Mouse (Mus musculus) myocyte (in vitro differentiated cells): ENCODE results near the gene Mapk1ip1.

ENCODE experiments used
- MAX ChIP-seq: IDR thresholded peaks from one replicate; pipeline ENCODE4 v1.6.1; 2011; ENCODE audit warnings: low read depth, mild to moderate bottlenecking, control low read depth
- MYOG ChIP-seq, 3 experiments: IDR thresholded peaks; one replicate each; pipeline ENCODE4 v1.6.1; 2011; ENCODE audit warnings: control low read depth in 2 of 3, low read depth in 2 of 3, mild to moderate bottlenecking in 2 of 3; ENCODE audit not compliant: insufficient read length in 2 of 3, control insufficient read depth in 1 of 3, insufficient read depth in 1 of 3
- POLR2A ChIP-seq: IDR thresholded peaks from one replicate; pipeline ENCODE4 v1.6.1; 2011; ENCODE audit warnings: low read depth, mild to moderate bottlenecking, control low read depth, moderate library complexity; ENCODE audit not compliant: insufficient read length

DNA sequence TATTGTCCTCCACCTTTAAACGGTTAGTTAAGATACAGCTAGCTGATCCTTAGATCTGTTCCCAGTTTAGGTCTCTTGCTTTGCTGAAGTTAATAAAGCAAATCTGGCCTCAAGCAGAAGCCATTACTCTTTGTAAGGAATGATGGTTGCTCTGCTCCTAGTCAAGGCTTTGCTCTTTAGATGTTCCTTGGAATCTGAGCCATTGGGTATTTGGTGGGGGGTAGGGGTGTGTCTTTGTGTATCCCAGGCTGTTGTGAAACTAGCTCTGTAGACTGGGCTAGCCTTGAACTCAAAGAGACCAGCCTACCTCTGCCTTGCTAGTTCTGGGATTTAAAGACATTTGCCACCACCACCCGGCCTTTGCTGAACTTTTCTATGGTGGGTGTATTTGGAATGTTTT is 8.1 kb upstream of the Mapk1ip1 start:
- TF ChIP-seq POLR2A = no peak
- no peak for TF ChIP-seq MYOG (IDR thresholded peaks at IDR 0.05; ENCODE audit: control insufficient read depth in 1 of 3, insufficient read depth in 1 of 3, insufficient read length in 2 of 3, low read depth in 2 of 3)
- TF ChIP-seq MAX = no peak
